Mouse (Mus musculus): ENCODE results near the gene Cdh18. TPM values are rescaled to one million over a fixed set of nuclear protein-coding genes. Genes with fewer than 3 reads are reported as not detected.
"Not testable (repeated sequence)": the region's sequence is repeated elsewhere in the genome, so short reads cannot be mapped to it uniquely, and the experiment has no call there.

Cdh18 gene
- polyA plus RNA-seq, 1 experiment from 2014 or later = 0.33 TPM

DNA sequence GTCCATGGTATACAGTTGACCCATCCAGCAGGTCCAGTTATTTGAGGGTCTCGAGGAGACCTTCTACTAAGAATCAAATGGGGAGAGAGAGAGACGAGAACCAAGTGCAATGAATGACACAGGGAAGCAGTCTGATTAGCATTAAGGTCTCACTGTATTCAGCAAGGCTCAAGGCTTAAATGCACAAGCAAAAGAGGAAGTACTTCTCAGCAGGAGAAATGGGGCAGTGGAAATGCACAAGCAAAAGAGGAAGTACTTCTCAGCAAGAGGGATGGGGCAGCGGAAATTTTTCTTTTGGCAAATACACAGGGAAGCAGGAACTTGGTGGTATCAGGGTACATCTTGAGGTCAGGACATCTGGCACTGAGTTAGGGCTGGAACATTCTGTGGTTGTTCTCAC, 217.8 kb downstream of the Cdh18 start:
- H3K4me3 ChIP-seq; H3K36me3 ChIP-seq; H3K9ac ChIP-seq; ATAC-seq (replicated peaks; ENCODE audit: insufficient number of reproducible peaks, insufficient read depth, low FRiP score, low read depth); H3K27ac ChIP-seq; H3K4me2 ChIP-seq; H3K27me3 ChIP-seq; H3K9me3 ChIP-seq (replicated peaks); H3K4me1 ChIP-seq (replicated peaks): not testable (repeated sequence)
- WGBS = 83% methylated on average over 3 of the region's 3 CpGs

DNA sequence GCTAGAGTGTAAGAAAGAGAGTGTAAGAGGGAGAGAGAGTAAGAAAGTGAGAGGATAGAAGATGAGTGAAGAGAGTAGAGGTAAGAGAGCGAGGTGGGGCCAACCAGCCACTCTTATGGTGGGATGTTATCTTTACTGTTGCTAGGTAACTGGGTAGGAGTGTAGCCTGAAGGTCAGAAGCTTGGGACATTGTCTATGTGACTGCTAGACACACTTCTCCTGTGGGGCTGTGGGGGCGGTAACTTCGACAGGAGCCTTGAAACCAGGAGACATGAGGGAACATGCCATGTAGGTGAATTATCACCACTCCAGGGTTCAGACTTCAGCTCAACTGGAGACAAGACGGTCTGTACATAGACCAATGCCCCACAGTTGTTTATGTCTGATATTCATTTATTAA, 227.5 kb downstream of the Cdh18 start:
- Histone ChIP-seq H3K27me3 (no peaks in the 10 kb centered on the region), H3K9ac (no peak overlapping the region), H3K4me3 (no peak overlapping the region), H3K4me2 (no peak overlapping the region), H3K36me3 (no peaks in the 10 kb centered on the region), H3K9me3 (replicated peaks) (no peaks in the 10 kb centered on the region), H3K4me1 (replicated peaks) (no peaks in the 10 kb centered on the region), H3K27ac (no peak overlapping the region)
- 76% methylated on average over 4 of the region's 4 CpGs for WGBS
- ATAC-seq (replicated peaks; ENCODE audit: insufficient number of reproducible peaks, insufficient read depth, low FRiP score, low read depth) = no peak

DNA sequence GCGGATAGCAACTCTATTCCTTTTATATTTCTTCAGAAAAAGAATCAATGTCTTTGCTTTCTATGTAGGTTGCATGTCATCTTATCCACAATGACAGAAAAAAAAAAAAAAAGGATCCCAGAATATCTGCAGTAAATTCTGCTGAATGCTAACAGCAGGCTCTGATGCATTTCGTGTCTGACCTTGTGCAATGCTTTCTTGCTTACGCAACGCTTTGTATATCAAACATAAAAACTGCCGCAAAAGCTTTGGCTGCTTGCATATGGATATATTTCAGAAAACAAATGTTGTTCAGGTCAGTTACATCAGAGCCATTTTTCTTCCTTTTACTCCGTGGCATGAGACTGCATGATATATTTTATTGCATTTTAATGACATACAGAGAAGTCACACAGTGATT, 240.9 kb downstream of the Cdh18 start:
- Histone ChIP-seq H3K4me2 (no peak overlapping the region), H3K9me3 (replicated peaks) (no peaks in the 10 kb centered on the region), H3K4me1 (replicated peaks) (no peaks in the 10 kb centered on the region), H3K27ac (no peak overlapping the region), H3K36me3 (no peaks in the 10 kb centered on the region), H3K27me3 (no peaks in the 10 kb centered on the region), H3K4me3 (no peak overlapping the region), H3K9ac (no peak overlapping the region)
- ATAC-seq (replicated peaks; ENCODE audit: insufficient number of reproducible peaks, insufficient read depth, low FRiP score, low read depth) = no peak
- 81% methylated on average over 6 of the region's 6 CpGs for WGBS

DNA sequence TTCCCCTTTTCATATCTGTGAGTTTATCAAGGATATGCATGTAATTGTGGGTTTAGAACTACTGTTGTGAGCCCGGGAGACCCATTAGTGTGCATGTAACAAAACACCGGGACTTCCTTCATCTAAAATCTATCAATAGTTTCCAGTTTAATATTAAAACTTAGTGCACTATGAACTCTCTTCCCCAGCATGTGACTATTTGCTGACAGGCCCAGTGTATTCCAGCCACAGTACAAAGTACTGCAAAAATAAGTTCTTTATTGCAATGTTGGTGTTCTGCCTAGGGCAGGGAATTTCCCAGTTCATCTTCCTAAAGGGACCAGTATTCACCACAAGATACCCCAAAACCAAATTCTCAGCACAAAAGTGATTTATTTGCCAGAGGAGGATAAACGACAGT, 243.0 kb downstream of the Cdh18 start:
- H3K4me2 ChIP-seq = no peak overlapping the region
- WGBS = 80% methylated on average over 3 of the region's 3 CpGs
- H3K4me3 ChIP-seq = no peak overlapping the region
- H3K27ac ChIP-seq = no peak overlapping the region
- no peak overlapping the region for H3K9ac ChIP-seq
- no peaks in the 10 kb centered on the region for H3K4me1 ChIP-seq (replicated peaks)
- no peak for ATAC-seq (replicated peaks; ENCODE audit: insufficient number of reproducible peaks, insufficient read depth, low FRiP score, low read depth)
- no peaks in the 10 kb centered on the region for H3K9me3 ChIP-seq (replicated peaks)
- H3K27me3 ChIP-seq = no peaks in the 10 kb centered on the region
- no peaks in the 10 kb centered on the region for H3K36me3 ChIP-seq

DNA sequence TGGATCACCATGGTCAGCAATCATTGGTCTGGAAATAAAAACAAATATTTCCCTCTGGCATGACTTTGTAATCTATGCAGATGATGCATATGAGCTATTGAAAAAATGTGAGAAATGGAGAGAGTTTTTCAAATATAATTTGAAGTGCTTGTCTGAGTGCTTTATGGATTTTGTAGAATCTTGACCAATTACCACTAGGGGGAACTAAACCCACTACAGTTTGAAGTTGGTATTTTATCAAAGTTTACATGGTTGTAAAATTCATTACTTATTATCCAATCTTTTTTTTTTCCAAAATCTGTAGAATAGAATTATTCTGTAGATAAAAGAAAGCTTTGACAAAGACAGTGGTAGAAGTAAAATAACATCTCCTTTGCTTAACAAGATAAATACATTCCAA, 284.3 kb downstream of the Cdh18 start:
- Histone ChIP-seq H3K9ac (no peak overlapping the region), H3K4me3 (no peak overlapping the region), H3K27me3 (no peaks in the 10 kb centered on the region), H3K4me2 (no peak overlapping the region), H3K27ac (no peak overlapping the region), H3K9me3 (replicated peaks) (no peaks in the 10 kb centered on the region), H3K4me1 (replicated peaks) (no peaks in the 10 kb centered on the region), H3K36me3 (no peaks in the 10 kb centered on the region)
- no peak for ATAC-seq (replicated peaks; ENCODE audit: insufficient number of reproducible peaks, insufficient read depth, low FRiP score, low read depth)

DNA sequence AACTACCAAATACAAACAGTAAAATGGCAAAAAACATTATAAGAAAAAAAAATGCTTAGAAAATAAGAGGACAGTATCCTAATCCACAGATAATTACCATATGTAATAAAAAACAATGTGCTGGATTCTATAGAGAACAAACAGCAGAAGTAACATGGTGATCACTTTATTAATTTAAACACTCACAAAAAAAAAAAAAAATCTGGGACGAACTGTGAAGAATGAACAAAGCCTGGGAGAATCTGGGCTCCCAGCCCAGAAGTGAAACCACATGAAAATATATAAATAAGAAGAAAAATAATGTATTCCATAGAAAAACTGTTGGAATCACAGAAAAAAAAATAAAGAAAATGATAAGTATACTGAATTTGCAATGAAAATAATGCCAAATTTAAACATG, 288.4 kb downstream of the Cdh18 start:
- H3K9ac ChIP-seq = no peak overlapping the region
- H3K36me3 ChIP-seq = no peaks in the 10 kb centered on the region
- 44% methylated on average over 1 of the region's 1 CpGs for WGBS
- H3K4me1 ChIP-seq (replicated peaks) = no peaks in the 10 kb centered on the region
- no peaks in the 10 kb centered on the region for H3K9me3 ChIP-seq (replicated peaks)
- no peak overlapping the region for H3K4me3 ChIP-seq
- H3K27ac ChIP-seq = no peak overlapping the region
- H3K4me2 ChIP-seq = no peak overlapping the region
- no peaks in the 10 kb centered on the region for H3K27me3 ChIP-seq
- ATAC-seq (replicated peaks; ENCODE audit: insufficient number of reproducible peaks, insufficient read depth, low FRiP score, low read depth) = no peak

DNA sequence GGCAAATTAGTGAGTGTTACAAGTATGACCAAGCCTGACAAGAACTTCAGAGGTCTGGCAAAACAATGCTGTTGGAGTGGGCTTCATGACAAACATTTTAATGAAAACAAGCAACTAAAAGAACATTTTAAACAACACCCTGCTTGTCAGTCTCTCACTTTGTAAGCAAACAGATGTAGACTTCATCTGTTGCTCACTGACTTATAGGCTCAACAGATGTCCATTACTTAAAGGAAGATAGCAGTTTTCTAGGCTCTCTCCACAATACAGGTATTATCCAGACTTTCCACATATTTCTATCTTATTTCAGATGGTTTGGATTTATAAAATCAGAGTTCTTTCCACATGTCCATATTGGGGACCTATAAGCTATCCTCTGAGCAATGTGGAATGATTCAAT, 308.9 kb downstream of the Cdh18 start:
- no peak for ATAC-seq (replicated peaks; ENCODE audit: insufficient number of reproducible peaks, insufficient read depth, low FRiP score, low read depth)

DNA sequence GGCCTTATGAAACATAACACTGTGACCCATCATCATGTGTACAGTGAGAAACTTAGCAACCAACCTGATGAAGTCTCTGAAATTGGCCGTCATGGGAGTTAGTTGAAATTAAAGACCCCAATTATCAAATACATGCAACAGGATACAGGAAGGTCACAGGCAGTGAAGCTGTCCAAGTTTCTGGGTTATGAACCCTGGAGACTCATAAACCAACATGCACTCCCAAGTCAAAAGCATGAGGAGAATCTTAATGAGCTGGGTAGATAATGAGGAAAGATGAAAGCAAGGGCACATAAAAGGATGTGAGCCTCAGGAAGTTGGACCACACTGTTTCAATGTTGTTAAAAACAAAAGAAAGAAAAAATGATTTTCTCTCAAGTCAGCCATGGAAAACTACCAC, 321.9 kb downstream of the Cdh18 start:
- Histone ChIP-seq H3K9me3 (replicated peaks) (no peaks in the 10 kb centered on the region), H3K9ac (no peak overlapping the region), H3K4me2 (no peak overlapping the region), H3K27ac (no peak overlapping the region), H3K36me3 (no peaks in the 10 kb centered on the region), H3K4me1 (replicated peaks) (no peaks in the 10 kb centered on the region), H3K27me3 (no peaks in the 10 kb centered on the region), H3K4me3 (no peak overlapping the region)
- ATAC-seq (replicated peaks; ENCODE audit: insufficient number of reproducible peaks, insufficient read depth, low FRiP score, low read depth) = no peak
- 61% methylated on average over 1 of the region's 1 CpGs for WGBS

More for the DNA sequence above, 308.9 kb downstream of the Cdh18 start:
- Histone ChIP-seq H3K36me3 (no peaks in the 10 kb centered on the region), H3K27me3 (no peaks in the 10 kb centered on the region), H3K27ac (no peak overlapping the region), H3K9me3 (replicated peaks) (no peaks in the 10 kb centered on the region), H3K4me1 (replicated peaks) (no peaks in the 10 kb centered on the region), H3K4me2 (no peak overlapping the region), H3K4me3 (no peak overlapping the region), H3K9ac (no peak overlapping the region)

DNA sequence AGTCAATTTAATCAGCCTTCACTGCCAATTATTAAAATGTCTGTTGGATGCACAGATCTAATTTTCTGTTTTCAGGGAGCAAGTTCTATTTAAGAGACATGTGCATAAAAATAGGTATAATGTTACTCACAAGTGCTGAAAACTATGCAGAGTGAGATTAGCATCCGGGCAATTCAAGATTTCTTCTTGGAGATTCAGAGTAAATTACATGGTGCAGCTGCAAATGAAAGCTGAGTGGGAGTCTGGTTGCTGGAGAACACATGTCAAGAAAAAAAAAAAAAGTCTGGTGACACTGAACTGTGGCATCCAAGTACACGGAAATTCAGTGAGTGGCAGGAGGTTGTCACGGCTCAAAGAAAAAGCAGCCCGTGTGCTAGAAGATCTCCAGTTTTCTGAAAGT, 348.9 kb downstream of the Cdh18 start:
- no peak for ATAC-seq (replicated peaks; ENCODE audit: insufficient number of reproducible peaks, insufficient read depth, low FRiP score, low read depth)
- Histone ChIP-seq H3K27me3 (no peaks in the 10 kb centered on the region), H3K4me3 (no peak overlapping the region), H3K9me3 (replicated peaks) (no peaks in the 10 kb centered on the region), H3K4me1 (replicated peaks) (no peaks in the 10 kb centered on the region), H3K27ac (no peak overlapping the region), H3K9ac (no peak overlapping the region), H3K4me2 (no peak overlapping the region), H3K36me3 (no peaks in the 10 kb centered on the region)
- 49% methylated on average over 4 of the region's 4 CpGs for WGBS

DNA sequence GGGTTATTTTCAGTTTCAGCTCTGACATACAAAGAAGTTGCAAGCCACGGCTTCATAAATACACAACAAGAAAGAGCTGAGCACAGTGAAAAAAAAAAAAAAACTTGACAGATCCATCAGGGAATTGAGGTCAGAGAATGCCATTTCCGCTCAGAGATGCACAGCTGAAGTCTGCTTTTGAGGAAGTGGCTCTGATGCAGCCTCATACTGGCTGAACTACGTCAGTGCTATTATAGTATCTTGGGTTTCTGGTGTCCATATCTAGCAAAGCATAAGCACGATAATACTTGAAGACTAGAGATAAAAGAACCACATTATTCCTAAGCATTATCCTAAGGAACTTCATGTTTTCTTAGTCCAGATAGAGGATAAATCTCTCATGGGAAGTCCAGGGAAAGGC, 349.4 kb downstream of the Cdh18 start:
- no peaks in the 10 kb centered on the region for H3K4me1 ChIP-seq (replicated peaks)
- no peak overlapping the region for H3K4me2 ChIP-seq
- no peak overlapping the region for H3K9ac ChIP-seq
- H3K4me3 ChIP-seq = no peak overlapping the region
- H3K9me3 ChIP-seq (replicated peaks) = no peaks in the 10 kb centered on the region
- ATAC-seq (replicated peaks; ENCODE audit: insufficient number of reproducible peaks, insufficient read depth, low FRiP score, low read depth) = no peak
- no peaks in the 10 kb centered on the region for H3K36me3 ChIP-seq
- no peak overlapping the region for H3K27ac ChIP-seq
- WGBS = 49% methylated on average over 4 of the region's 4 CpGs
- no peaks in the 10 kb centered on the region for H3K27me3 ChIP-seq

DNA sequence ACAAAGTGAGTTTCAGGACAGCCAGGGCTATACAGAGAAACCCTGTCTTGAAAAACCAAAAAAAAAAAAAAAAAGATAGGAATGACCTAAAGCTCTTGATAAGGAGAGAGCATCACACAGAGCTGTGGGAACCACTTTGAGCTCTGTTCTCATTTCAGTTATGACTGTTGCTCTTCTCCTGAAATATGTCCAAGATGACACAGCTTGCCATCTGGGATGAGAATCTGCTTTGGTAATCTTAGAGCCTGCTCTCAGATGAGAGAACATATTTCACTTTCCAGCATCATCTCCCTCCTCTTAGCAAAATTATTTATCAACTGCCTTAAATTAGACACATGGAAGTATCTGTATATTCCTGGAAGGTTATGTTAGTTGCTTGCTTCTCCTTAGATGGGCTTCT, 365.6 kb downstream of the Cdh18 start:
- Histone ChIP-seq H3K4me3 (no peak overlapping the region), H3K9me3 (replicated peaks) (no peaks in the 10 kb centered on the region), H3K36me3 (no peaks in the 10 kb centered on the region), H3K27me3 (no peaks in the 10 kb centered on the region), H3K9ac (no peak overlapping the region), H3K4me2 (no peak overlapping the region), H3K4me1 (replicated peaks) (no peaks in the 10 kb centered on the region), H3K27ac (no peak overlapping the region)
- ATAC-seq (replicated peaks; ENCODE audit: insufficient number of reproducible peaks, insufficient read depth, low FRiP score, low read depth) = no peak

DNA sequence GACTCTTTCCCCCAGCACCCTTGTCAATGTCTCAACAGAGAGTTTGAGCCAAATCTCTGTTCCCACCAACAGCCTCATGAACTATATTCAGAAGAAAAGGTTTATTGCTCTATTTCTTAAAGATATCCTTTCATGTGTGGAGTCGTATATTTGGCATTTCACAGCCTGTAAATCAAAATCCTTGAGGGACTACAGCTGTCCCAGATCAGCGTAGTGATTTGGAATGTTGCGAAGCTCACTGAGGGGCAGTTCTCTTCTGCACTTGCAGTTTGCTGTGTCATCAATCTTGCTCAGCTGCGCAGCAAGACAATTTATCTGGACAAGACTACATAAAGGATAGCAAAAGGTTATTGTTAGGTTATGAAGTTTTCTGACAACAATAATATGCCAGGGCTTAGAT, 385.5 kb downstream of the Cdh18 start:
- Histone ChIP-seq H3K9ac (no peak overlapping the region), H3K9me3 (replicated peaks) (no peaks in the 10 kb centered on the region), H3K4me1 (replicated peaks) (no peaks in the 10 kb centered on the region), H3K4me3 (no peak overlapping the region), H3K27ac (no peak overlapping the region), H3K4me2 (no peak overlapping the region), H3K27me3 (no peaks in the 10 kb centered on the region), H3K36me3 (no peaks in the 10 kb centered on the region)
- 61% methylated on average over 4 of the region's 4 CpGs for WGBS
- ATAC-seq (replicated peaks; ENCODE audit: insufficient number of reproducible peaks, insufficient read depth, low FRiP score, low read depth) = no peak

DNA sequence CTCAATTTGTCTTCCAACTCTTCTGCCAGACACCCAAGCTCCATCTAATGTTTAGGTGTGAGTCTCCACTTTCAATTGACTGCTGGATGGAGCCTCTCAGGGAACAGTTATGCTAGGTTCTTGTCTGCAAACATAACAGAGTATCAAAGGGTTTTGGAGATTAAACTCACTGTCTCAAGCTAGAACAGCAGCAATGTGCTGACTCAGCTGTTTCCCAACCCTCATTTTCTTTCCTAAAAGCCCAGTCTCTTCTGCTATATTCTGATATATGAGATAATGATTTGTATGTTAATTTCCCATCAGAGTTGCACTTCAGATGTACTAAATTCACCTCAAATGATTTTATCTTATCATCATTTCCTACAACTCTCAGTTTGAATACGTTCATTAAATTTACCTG, 398.4 kb downstream of the Cdh18 start:
- H3K4me3 ChIP-seq = no peak overlapping the region
- H3K9me3 ChIP-seq (replicated peaks) = no peaks in the 10 kb centered on the region
- H3K4me2 ChIP-seq = no peak overlapping the region
- H3K27ac ChIP-seq = no peak overlapping the region
- 80% methylated on average over 1 of the region's 1 CpGs for WGBS
- no peaks in the 10 kb centered on the region for H3K36me3 ChIP-seq
- H3K4me1 ChIP-seq (replicated peaks) = no peaks in the 10 kb centered on the region
- no peak for ATAC-seq (replicated peaks; ENCODE audit: insufficient number of reproducible peaks, insufficient read depth, low FRiP score, low read depth)
- H3K9ac ChIP-seq = no peak overlapping the region
- no peaks in the 10 kb centered on the region for H3K27me3 ChIP-seq
